Mouse (Mus musculus) E14TG2a.4 (cell line): ENCODE data around the gene Ppp1r3c.
A peak's percentile ranks its signal among the peaks of the same experiment; 100 is the strongest.

ENCODE experiments used
- CTCF ChIP-seq: conservative IDR thresholded peaks from 2 replicates; pipeline ENCODE4 v1.5.1; 2014; ENCODE audit warnings: low read length
- NANOG ChIP-seq: IDR thresholded peaks from 2 replicates; pipeline ENCODE4 v1.6.1; 2014; ENCODE audit warnings: borderline replicate concordance, low read length, mixed read lengths
- POU5F1 ChIP-seq: IDR thresholded peaks from 2 replicates; pipeline ENCODE4 v1.6.1; 2014; ENCODE audit warnings: low read length, borderline replicate concordance

- TF ChIP-seq CTCF = peak; percentile 87
- no peak for TF ChIP-seq NANOG
- TF ChIP-seq POU5F1 = no peak
Measured at GRCm38 (mm10) chr19:36738009-36738408, 1.6 kb upstream of the Ppp1r3c start.
